Mouse (Mus musculus): ENCODE measurements around the gene Ccr8.
A peak's percentile ranks its signal among the peaks of the same experiment; 100 is the strongest.
"Not testable (repeated sequence)": the region's sequence is repeated elsewhere in the genome, so short reads cannot be mapped to it uniquely, and the experiment has no call there.

The Ccr8 gene

DNA sequence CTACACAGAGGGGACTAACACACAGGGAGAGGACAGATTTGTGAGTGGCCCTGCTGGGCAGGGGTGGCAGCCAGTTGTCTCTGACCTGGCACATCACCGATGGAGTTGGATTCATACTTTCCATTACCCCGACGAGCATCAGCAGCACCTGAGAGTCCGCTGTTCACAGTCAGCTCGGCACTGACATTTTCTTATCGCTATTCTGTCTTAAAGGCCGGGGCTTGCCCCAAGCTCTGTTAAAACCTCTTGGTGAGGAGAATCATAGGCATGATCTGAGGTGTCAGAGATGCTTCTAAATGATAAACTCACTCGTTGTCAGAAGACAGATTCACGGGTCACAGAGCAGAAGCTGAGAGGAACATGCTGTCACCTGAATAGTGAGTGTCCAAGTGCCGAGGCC lies 828 bp upstream of the Ccr8 start:
- DNase-seq (ENCODE audit: low spot score in 2 of 2), result no peak

DNA sequence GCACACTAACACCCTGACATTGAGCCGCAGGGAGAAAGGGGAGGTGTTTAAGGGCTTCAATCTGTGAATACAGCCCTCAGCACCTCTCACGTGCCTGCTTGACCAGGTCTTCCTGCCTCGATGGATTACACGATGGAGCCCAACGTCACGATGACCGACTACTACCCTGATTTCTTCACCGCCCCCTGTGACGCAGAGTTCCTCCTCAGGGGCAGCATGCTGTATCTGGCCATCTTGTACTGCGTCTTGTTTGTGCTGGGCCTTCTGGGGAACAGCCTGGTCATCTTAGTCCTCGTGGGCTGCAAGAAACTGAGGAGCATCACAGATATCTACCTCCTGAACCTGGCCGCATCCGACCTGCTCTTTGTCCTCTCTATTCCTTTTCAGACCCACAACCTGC lies 1.8 kb downstream of the Ccr8 start:
- no peak for DNase-seq (ENCODE audit: low spot score in 2 of 2)

DNA sequence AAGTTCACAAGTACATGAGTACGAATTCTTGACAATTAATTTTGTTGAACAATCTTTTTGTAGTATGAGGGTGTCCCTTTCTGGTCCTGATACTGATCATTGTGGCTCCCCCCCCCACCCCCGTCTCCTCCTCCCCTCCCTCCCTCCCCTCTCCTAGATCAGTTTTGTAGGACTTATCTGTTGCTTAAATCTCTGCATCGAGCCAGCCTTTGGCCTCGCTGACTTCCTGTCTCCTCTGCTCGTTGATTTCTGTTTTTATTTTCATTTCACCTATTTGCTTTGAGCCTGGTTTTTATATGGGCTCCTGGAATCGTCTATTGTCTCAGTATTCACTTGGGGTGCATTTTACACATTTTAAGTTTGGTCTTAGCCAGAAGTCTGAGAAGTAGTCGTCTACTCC lies 4.0 kb downstream of the Ccr8 start:
- no peak for DNase-seq (ENCODE audit: low spot score in 2 of 2)

DNA sequence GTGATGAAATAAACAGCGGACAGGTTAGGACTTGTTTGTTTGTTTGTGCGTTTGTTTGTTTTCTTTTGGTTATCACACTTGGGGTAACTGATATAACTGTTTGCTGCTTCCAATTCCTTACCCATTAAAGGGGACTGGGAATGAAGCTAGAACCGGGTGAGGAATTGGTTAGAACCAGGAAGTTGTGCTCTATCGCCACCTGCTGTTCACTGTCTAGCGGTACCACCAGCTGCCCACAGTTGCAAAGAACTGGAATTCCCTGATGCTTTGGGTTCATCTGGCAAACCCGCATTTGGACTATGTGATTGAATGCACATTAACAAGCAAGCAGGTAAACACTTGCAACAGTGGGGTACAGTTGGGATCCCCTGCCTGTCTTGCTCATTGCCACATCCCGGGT lies 6.8 kb downstream of the Ccr8 start:
- DNase-seq (ENCODE audit: low spot score in 2 of 2), result peak in 1 of 2 experiments; percentile 54

DNA sequence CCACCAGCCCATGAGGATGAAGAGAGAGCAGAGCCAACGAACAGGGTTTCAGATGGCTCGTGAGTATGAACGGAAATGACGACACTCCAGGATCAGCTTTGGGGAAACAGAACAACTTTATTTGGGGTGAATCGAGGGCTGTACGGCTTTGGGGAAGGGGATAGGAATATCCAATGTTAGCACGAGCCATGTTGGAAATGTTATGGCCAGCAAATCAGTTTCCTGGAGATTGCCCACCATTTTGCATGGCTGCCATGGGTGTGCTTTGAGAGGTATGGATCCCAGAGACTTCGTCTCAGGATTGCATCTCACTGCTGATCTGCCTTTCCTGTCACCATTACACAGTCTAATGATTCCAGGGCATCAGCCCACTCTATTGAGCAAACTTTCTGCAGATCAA lies 7.4 kb downstream of the Ccr8 start:
- no peak for DNase-seq (ENCODE audit: low spot score in 2 of 2)

DNA sequence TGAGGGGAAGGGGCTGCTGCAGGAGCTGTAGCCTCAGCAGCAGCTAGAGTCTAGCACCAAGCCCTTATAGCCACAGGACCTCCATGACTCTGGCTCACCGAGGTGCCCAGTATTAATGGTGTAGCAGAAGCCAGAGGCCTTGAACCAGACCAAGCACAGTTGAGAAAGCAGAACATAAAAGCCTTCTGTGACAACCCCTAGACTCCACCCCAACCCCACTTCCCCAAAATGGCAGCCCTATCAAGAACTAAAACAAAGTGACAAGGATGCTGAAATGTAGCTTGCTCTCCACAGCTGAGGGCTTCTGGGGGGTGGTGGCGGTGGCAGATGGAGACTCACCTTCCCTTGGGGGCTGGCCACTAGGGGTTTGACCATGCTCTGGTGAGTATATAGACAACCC lies 9.3 kb downstream of the Ccr8 start:
- DNase-seq (ENCODE audit: low spot score in 2 of 2), result no peak

DNA sequence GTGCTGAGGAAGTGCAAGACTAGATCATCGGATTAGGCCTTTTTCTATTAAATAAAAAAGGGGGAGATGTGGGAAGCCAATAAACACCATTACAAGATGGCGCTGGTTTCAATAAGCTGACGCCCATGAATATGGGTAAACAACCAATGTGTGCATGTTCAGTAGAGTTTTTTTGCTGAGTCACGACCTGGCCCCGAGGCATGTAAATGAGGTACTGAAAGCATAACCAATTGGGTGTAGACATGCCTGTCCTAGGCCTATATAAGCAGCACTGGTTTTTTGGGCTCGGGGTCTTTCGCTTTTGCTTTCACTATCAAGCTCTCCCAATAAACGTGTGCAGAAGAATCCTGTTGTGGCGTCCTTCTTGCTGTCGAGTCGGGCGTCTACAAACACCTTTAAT lies 17.0 kb downstream of the Ccr8 start:
- not testable (repeated sequence) for DNase-seq (ENCODE audit: low spot score in 2 of 2)

DNA sequence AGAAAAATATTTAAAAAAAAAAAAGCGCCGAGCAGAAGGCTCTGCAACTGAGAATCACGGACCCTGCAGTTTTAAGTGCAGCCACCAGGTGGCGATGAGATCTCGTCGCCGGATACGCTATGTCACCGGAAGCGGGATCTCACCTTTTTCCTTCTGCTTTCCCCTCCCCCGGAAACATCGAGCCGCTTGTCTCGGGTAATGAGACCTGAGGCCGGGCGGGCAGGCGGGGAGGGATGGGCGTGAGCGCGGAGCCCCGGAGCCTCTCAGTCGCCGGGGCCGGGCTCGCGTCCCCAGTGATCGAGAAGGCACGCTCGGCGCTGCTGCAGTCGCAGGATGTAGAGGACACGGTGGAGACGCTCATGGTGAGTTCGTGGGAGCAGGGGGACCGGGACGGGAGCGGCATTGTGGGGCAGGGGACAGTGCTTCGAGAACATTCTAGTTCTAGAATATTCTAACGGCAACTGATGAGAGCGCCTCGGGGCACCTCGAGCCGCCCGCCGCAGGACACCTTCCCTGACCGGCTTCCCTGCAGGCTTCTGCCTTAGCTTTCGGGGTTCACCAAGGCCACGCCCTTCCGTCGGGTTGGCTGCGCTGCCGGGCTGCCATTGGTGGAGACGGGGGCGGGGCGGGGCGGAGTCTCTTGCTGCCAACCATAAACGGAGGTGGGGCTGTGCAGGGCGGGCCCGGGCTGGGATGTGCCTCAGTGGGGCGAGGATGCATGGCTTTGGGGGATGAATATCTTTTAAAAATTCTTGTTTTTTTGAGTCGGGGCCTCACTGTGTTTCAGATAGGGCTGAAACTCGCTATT lies 18.5 kb downstream of the Ccr8 start, which contains the start of gene Slc25a38:
Gene Slc25a38 (plus strand): TSS at position 164 of the 808 bp plus-strand sequence.
- DNase-seq (ENCODE audit: low spot score in 2 of 2), result peak; percentile 89 to 92

DNA sequence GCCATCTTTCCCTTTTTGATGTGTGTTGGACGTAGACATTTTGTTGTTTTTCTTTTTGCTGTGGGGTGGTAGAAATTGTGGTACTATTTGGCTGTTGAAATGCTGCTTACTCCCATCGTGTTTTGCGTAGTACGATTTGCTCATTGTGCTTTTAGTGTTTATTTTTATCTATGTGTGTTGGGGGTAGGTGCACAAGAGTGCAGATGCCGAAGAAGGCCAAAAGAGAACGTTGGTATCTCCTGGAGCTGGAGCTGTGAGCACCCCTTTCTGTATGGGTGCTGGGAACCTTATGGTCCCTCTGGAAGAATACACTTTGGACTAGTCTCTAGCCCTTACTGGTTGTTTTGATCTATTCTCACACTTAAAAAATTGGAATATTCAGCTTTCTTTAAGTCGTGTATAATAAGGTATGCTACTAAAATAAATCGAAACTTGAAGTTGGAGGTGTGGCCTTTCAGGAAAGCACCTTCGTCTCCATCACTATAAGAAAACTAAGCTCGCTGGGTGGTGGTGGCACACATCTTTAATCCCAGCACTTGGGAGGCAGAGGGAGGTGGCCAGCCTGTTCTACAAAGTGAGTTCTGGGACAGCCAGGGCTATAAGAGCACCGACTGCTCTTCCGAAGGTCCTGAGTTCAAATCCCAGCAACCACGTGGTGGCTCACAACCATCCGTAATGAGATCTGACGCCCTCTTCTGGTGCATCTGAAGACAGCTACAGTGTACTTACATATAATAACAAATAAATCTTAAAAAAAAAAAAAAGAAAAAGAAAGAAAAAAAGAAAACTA lies 19.4 kb downstream of the Ccr8 start:
- no peak for DNase-seq (ENCODE audit: low spot score in 2 of 2)

DNA sequence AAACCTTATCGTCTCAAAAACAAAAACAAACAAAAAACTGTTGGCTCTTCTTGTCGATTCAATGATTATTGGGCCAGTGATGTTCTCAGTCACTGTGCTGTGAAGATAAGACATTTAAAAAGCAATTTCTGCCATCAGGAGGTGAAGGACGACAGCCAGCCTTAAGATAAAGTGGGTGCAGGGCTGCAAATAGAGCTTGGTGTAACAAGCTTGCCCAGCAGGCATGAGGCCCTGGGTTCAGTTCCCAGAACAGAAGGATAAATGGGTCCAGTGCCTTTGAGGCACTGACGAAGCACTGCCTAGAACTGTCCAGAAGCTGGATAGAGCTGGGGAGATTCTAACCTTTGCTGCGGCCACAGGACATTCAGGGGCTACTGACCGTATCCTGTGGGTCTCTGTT lies 20.6 kb downstream of the Ccr8 start:
- no peak for DNase-seq (ENCODE audit: low spot score in 2 of 2)

DNA sequence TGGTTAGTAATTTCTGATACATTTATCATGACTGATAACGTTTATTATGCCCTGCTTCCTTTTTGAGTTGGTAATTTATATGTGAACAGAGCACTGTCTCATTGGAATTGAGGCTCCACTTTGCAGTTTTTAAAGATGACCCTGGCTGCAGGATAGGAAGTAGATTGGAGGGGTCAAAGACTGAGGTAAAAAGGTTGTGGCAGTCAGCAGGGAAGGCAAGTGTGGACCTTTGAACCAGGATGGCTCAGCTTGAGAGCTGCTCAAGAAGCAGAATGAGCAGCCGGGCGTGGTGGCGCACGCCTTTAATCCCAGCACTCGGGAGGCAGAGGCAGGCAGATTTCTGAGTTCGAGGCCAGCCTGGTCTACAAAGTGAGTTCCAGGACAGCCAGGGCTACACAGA lies 21.5 kb downstream of the Ccr8 start:
- no peak for DNase-seq (ENCODE audit: low spot score in 2 of 2)

DNA sequence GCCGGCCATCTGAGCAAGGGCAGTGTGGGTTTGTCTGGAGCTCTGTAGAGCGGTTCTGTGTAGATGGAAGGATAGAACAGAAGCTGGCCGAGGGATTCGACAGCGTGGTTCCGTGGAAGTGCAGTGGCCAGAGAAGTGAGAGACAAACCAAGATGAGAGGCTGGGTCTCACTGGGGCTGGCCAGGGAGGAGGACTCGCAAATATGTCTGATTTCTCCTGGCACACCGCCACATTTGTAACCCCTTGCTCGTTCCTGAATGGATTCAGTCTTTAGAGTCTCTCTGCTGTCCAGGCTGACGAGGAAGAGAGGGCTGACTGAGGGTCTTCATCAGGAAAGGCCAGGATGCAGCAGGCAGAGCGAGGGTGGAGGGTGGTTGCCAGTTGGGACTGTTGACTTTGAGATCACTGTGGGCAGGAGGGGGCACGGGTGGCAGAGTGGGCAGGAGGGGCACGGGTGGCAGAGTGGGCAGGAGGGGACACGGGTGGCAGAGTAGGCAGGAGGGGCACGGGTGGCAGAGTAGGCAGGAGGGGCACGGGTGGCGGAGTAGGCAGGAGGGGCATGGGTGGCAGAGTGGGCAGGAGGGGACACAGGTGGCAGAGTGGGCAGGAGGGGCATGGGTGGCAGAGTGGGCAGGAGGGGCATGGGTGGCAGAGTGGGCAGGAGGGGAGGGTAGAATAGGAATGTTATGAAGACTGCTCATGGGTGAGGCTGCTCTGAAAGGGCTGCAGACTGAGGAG lies 22.3 kb downstream of the Ccr8 start:
- no peak for DNase-seq (ENCODE audit: low spot score in 2 of 2)

DNA sequence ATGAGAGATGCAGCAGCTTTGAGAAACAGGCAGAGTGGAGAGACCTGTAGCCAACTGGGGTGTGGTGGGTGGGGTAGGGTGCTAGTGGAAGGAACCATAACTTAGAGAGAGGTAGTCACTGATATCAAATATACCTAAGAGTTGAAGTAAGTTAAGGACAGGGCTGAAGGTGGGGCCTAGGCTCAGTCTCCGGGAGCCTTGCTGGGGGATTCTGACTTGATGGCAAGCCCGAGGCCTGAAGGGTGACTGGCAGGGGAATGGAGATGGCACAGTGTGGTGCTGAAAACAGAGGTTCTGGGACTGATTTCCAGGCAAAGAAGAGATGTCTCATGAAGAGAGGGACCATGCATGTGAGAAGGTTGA lies 22.9 kb downstream of the Ccr8 start:
- DNase-seq (ENCODE audit: low spot score in 2 of 2), result no peak

DNA sequence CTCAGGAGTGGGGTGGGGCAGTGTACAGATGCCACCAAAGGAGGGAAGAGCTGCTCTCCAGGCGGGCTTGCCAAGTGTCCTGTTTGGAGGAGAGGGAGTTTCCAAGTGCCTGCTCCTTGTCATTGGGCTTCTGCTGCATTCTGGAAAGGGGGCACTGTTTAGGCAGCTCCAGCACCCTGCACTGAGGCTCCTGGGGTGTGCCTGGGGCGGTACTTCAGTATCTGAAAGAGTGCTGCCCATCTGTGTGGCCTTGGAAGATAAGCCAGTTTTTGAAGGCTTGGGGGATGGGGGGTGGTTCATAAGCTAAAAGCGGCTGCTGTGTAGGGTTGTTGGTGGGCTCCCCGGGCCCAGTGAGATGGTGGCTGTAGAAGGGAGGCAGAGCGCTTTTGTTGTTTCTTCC lies 23.7 kb downstream of the Ccr8 start:
- no peak for DNase-seq (ENCODE audit: low spot score in 2 of 2)

DNA sequence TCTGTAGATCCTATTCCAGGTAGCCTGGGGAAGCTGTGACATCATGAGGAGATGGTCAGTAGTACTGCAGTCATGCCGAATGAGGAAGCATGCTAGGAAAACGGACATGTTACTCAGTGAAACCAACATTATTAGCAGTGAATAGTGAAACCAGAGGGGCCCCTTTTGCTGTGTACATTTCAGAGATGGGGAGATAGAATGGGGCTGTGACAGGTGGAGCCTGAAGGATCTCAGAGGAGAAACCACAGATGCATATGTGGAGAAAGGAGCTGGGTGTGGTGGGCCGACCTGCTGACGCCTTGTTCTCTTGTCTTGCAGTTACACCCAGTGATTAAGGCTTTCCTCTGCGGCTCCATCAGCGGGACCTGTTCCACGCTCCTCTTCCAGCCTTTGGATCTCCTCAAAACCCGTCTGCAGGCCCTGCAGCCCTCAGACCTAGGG lies 24.3 kb downstream of the Ccr8 start:
- DNase-seq (ENCODE audit: low spot score in 2 of 2), result no peak

DNA sequence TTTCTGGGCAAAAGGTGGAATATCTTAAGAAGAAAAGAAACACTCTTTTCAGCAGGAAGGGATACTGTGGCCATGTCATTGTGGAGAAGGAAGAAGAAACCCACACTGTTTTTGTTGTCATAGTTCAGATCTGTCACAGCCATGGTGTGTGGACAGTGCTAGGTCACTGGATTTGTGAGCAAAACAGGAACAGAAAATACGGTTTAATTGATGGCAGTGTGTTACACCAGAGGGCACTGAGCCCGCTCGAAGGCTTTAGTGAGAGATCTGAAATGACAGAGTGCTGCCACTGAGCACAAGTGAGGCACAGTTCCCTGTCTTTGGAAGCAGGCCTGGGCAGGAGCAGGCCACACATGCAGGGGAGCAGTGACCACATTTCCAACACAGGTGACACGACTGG lies 26.3 kb downstream of the Ccr8 start:
- DNase-seq (ENCODE audit: low spot score in 2 of 2), result no peak

DNA sequence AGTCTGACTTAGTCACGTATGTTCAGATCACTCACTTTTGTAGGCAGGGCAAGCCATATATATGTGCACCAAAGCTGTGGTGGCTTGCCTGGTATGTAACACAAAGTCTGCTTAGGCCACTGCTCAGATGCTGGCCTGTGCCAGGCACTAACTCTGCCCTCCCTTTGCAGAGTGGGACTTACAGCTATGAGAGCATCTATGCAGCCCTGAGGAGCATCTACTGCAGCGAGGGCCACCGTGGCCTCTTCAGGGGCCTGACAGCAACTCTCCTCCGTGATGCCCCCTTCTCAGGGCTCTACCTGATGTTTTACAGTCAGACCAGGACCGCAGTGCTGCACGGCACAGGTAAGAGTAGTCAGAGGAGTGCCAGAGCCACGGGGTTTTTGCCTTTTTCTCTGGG lies 28.6 kb downstream of the Ccr8 start:
- DNase-seq (ENCODE audit: low spot score in 2 of 2), result no peak

DNA sequence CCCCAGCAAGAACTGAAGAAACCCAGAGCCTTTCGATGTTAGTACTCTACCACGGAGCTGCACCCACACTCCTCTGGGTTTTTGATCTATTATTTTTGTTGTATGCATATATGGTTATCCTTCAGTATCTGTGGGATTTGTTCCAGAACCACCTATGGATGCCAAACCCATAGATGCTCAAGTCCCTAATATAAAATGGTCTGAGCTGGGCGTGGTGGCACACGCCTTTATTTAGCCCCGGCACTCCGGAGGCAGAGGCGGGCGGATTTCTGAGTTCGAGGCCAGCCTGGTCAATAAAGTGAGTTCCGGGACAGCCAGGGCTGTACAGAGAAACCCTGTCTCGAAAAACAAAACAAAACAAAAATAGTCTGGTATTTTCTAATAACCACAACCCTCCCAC lies 35.0 kb downstream of the Ccr8 start:
- no peak for DNase-seq (ENCODE audit: low spot score in 2 of 2)

DNA sequence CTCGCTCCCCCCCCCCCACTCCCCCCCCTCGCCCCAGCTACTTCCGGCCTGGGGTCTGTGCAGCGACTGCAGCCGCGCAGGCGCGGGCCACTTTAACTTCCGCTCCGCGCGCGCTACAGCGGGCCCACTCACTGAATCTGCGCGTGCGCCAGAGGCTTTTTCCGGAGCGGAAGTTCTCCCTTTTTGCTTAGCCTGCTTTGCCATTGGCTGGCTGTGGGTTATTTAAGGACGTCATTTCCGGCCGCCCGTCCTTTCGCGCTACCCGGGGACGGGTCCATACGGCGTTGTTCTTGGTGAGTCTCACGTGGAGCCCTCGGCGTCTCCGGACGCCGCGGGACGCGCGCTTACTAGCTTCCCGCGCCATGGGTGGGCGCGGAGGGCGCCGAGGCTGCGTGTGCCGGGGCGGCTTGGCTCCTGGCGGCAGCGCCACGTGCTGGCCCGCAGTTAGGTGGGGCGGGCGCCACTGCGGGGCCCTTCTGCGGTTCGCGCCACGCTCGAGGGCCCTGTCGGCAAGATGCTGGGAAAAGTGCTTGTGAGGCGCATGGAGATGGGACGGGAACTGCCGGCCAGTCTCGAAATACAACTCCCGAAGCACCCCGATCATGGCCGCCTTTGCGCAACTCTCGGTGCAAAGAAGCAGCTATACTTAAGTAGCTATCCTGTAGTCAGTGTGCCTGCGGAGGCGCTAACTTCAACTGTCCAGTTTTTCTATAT lies 35.8 kb downstream of the Ccr8 start, which contains the start of gene Rpsa:
Gene Rpsa (plus strand): TSS at position 152 of the 714 bp plus-strand sequence.
- peak; percentile 80 to 94 for DNase-seq (ENCODE audit: low spot score in 2 of 2)

DNA sequence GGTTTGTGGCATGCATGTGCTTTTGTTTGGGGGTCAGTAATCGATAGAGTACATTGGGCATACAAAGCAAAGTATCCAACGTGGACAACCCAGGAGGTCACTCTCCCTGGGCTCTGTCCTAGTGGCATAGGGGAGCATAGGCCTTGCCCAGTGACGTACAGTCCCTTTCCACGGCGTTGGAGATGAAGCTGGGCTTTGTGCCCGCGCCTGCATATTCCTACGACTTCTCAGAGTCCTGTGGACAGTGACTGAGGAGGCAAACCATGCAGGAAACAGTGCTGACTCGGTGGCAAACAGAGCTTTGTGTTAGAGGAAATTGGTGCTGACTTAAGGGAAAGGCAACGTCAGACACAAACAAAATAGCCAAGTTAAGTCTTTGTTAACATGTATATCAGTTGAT lies 37.4 kb downstream of the Ccr8 start:
- no peak for DNase-seq (ENCODE audit: low spot score in 2 of 2)

DNA sequence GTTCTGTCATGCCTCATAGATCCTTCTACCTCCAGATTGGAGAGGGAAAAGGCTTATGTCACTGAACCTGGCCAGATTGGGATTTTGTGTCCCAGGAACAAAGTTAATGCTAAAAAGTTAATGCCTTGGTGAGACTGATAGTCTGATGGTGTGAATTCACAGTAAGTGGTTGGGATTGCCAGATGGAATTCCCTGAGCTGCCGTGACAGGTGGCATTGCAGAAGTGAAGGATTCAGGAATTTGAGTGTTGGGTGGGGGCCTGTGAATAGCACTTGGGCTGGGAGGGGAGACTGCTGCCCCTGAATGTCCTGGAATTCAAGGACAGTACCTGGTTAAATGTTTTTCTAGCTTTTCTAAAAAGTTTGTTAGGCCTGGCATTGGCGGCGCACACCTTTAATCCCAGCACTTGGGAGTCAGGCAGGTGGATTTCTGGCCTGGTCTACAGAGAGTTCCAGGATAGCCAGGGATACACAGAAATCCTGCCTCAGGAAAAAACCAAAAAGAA lies 39.9 kb downstream of the Ccr8 start:
- no peak for DNase-seq (ENCODE audit: low spot score in 2 of 2)
